Mouse (Mus musculus): ENCODE measurements around the gene Tmem204. TPM values are rescaled to one million over a fixed set of nuclear protein-coding genes. Genes with fewer than 3 reads are reported as not detected.

Tmem204 gene
- polyA plus RNA-seq, 1 experiment from 2014 or later = 18.4 TPM

- H3K4me3 ChIP-seq (ENCODE audit: low read length) = peak overlapping the region; percentile 79
- H3K27ac ChIP-seq (ENCODE audit: low read depth, low read length) = peak overlapping the region; percentile 66
- H3K27me3 ChIP-seq (ENCODE audit: control insufficient read depth, insufficient read depth, low read length) = no peaks in the 10 kb centered on the region
- under 1% methylated on average over 39 of the region's 39 CpGs for WGBS
- no peaks in the 10 kb centered on the region for H3K9me3 ChIP-seq (ENCODE audit: control insufficient read depth, low read length)
- peaks cover 28% of the 10 kb centered on the region for H3K36me3 ChIP-seq (ENCODE audit: control insufficient read depth, insufficient read depth, low read length)
- H3K4me1 ChIP-seq (ENCODE audit: control insufficient read depth, insufficient read depth, low read length) = peaks cover 14% of the 10 kb centered on the region; the same call in 1 of the 2 replicates
- peak overlapping the region; percentile 90 for H3K4me2 ChIP-seq (replicated peaks; ENCODE audit: low read depth, low read length)
- H3K9ac ChIP-seq (ENCODE audit: low read depth, low read length) = peak overlapping the region; percentile 96
- no peak for ATAC-seq (ENCODE audit: low FRiP score, low TSS enrichment)
Measured at GRCm38 (mm10) chr17:25014841-25015570, 68.4 kb downstream of the Tmem204 start.

DNA sequence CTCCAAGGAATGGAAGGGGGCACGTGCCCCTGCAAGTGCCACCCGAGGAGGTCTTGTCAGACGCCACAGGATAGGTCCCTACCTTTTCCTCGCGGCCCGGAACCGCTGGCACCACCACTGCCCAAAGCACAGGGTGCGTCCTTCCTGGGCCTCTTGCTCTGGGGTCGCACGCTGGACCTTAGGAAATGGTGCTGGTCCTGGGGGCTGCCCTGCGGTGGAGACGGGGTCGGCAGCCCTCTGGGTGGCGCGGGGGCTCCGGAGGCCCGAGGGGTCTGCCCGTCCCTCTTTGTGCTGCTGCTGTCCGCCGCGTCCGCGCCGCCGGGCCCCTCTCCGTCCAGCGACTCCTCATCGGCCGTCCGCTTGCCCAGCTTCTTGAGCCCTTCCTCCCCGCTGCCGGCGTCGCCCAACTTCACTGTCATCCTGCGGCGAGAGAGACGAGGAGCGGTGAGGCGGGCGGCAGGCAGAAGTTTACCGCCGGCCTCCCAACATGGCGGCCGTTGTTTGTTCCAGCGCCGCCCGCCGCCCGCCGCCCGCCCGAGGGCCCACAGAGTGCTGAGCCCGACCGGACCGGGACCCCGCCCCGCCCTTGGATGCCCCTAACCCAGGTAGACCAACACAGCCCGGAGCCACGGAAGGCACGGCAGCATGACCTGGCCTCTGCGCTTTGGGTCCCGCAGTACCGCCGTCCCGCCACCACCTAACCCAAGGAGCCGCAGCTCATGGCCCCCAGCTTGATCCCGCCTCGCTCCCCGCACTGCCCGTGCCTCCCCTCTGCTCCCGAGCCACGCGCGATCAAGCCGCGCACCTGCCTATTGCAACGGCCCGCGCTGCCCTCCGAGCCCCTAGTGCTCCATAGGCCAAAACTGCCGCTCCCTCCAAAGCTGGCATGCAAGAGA, 69.5 kb downstream of the Tmem204 start:
- Histone ChIP-seq H3K4me3 (ENCODE audit: low read length) (peak overlapping the region; percentile 79), H3K9ac (ENCODE audit: low read depth, low read length) (peak overlapping the region; percentile 96), H3K27me3 (ENCODE audit: control insufficient read depth, insufficient read depth, low read length) (no peaks in the 10 kb centered on the region), H3K27ac (ENCODE audit: low read depth, low read length) (peak overlapping the region; percentile 81), H3K9me3 (ENCODE audit: control insufficient read depth, low read length) (no peaks in the 10 kb centered on the region), H3K4me1 (ENCODE audit: control insufficient read depth, insufficient read depth, low read length) (peaks cover 14% of the 10 kb centered on the region; the same call in 1 of the 2 replicates), H3K36me3 (ENCODE audit: control insufficient read depth, insufficient read depth, low read length) (peaks cover 33% of the 10 kb centered on the region), H3K4me2 (replicated peaks; ENCODE audit: low read depth, low read length) (peak overlapping the region; percentile 90)
- WGBS = under 1% methylated on average over 62 of the region's 81 CpGs
- no peak for ATAC-seq (ENCODE audit: low FRiP score, low TSS enrichment)

Other genes with a start within 250 kb of the Tmem204 start
- 46.6 and 55.4 TPM in 2 replicates for gene Hagh, start 243.4 kb downstream of the Tmem204 start, polyA plus RNA-seq (2014; fragmentation: Nextera tagmentation; extraction: Ambion mirVana)
- gene Fahd1, start 233.2 kb downstream of the Tmem204 start, polyA plus RNA-seq (2014; fragmentation: Nextera tagmentation; extraction: Ambion mirVana) = 30.4 and 34.1 TPM in 2 replicates
- gene Igfals, start 217.6 kb downstream of the Tmem204 start, polyA plus RNA-seq (2014; fragmentation: Nextera tagmentation; extraction: Ambion mirVana) = 0.49 and 1.0 TPM in 2 replicates
- gene Nubp2, start 197.2 kb downstream of the Tmem204 start, polyA plus RNA-seq (2014; fragmentation: Nextera tagmentation; extraction: Ambion mirVana) = 57.1 and 61.8 TPM in 2 replicates
- 32.1 and 36.8 TPM in 2 replicates for gene Spsb3, start 196.9 kb downstream of the Tmem204 start, polyA plus RNA-seq (2014; fragmentation: Nextera tagmentation; extraction: Ambion mirVana)
- 18.2 and 25.2 TPM in 2 replicates for gene Eme2, start 188.5 kb downstream of the Tmem204 start, polyA plus RNA-seq (2014; fragmentation: Nextera tagmentation; extraction: Ambion mirVana)
- gene Mrps34, start 188.5 kb downstream of the Tmem204 start, polyA plus RNA-seq (2014; fragmentation: Nextera tagmentation; extraction: Ambion mirVana) = 102 and 111 TPM in 2 replicates
- gene Nme3, start 187.1 kb downstream of the Tmem204 start, polyA plus RNA-seq (2014; fragmentation: Nextera tagmentation; extraction: Ambion mirVana) = 84.6 and 99.5 TPM in 2 replicates
- 23.9 and 31.8 TPM in 2 replicates for gene Mapk8ip3, start 146.6 kb downstream of the Tmem204 start, polyA plus RNA-seq (2014; fragmentation: Nextera tagmentation; extraction: Ambion mirVana)
- 131 and 155 TPM in 2 replicates for gene Jpt2, start 122.9 kb downstream of the Tmem204 start, polyA plus RNA-seq (2014; fragmentation: Nextera tagmentation; extraction: Ambion mirVana)
- gene Cramp1l, start 67.8 kb downstream of the Tmem204 start, polyA plus RNA-seq (2014; fragmentation: Nextera tagmentation; extraction: Ambion mirVana) = 8.5 and 11.6 TPM in 2 replicates
- gene Ift140, start 67.5 kb downstream of the Tmem204 start, polyA plus RNA-seq (2014; fragmentation: Nextera tagmentation; extraction: Ambion mirVana) = 15.5 and 23.6 TPM in 2 replicates
- 34.9 and 44.8 TPM in 2 replicates for gene Telo2, start 32.4 kb upstream of the Tmem204 start, polyA plus RNA-seq (2014; fragmentation: Nextera tagmentation; extraction: Ambion mirVana)
- not detected in 2 replicates for gene Ptx4, start 37.2 kb upstream of the Tmem204 start, polyA plus RNA-seq (2014; fragmentation: Nextera tagmentation; extraction: Ambion mirVana)
- 10.3 and 21.4 TPM in 2 replicates for gene Clcn7, start 49.8 kb upstream of the Tmem204 start, polyA plus RNA-seq (2014; fragmentation: Nextera tagmentation; extraction: Ambion mirVana)
- gene Ccdc154, start 78.9 kb upstream of the Tmem204 start, polyA plus RNA-seq (2014; fragmentation: Nextera tagmentation; extraction: Ambion mirVana) = not detected in 2 replicates
- gene Gm38655, start 91.9 kb upstream of the Tmem204 start, polyA plus RNA-seq (2014; fragmentation: Nextera tagmentation; extraction: Ambion mirVana) = not detected in 2 replicates
- gene BC003965, start 101.0 kb upstream of the Tmem204 start, polyA plus RNA-seq (2014; fragmentation: Nextera tagmentation; extraction: Ambion mirVana) = 32.8 and 39.7 TPM in 2 replicates
- 4.0 and 4.1 TPM in 2 replicates for gene Unkl, start 104.8 kb upstream of the Tmem204 start, polyA plus RNA-seq (2014; fragmentation: Nextera tagmentation; extraction: Ambion mirVana)
- 33.8 and 41.5 TPM in 2 replicates for gene Gnptg, start 156.5 kb upstream of the Tmem204 start, polyA plus RNA-seq (2014; fragmentation: Nextera tagmentation; extraction: Ambion mirVana)
- 48.9 and 51.4 TPM in 2 replicates for gene Tsr3, start 156.6 kb upstream of the Tmem204 start, polyA plus RNA-seq (2014; fragmentation: Nextera tagmentation; extraction: Ambion mirVana)
- gene Baiap3, start 172.8 kb upstream of the Tmem204 start, polyA plus RNA-seq (2014; fragmentation: Nextera tagmentation; extraction: Ambion mirVana) = 0.76 and 1.9 TPM in 2 replicates
- gene Ube2i, start 191.0 kb upstream of the Tmem204 start, polyA plus RNA-seq (2014; fragmentation: Nextera tagmentation; extraction: Ambion mirVana) = 675 and 744 TPM in 2 replicates
- gene Prss34, start 214.8 kb upstream of the Tmem204 start, polyA plus RNA-seq (2014; fragmentation: Nextera tagmentation; extraction: Ambion mirVana) = not detected in 2 replicates
- not detected in 2 replicates for gene Prss28, start 225.1 kb upstream of the Tmem204 start, polyA plus RNA-seq (2014; fragmentation: Nextera tagmentation; extraction: Ambion mirVana)
- gene Prss29, start 235.1 kb upstream of the Tmem204 start, polyA plus RNA-seq (2014; fragmentation: Nextera tagmentation; extraction: Ambion mirVana) = not detected in 2 replicates